Mouse (Mus musculus) olfactory bulb, adult 2 months (tissue): ENCODE measurements around the gene Usp12.

Source experiments
- CTCF ChIP-seq: fragments of 200-500 bp; IDR thresholded peaks from 2 replicates; pipeline ENCODE4 v1.5.1; 2012; ENCODE audit warnings: low read depth, mild to moderate bottlenecking, low read length, moderate library complexity; ENCODE audit not compliant: insufficient read depth
- POLR2A ChIP-seq: fragments of 200-500 bp; IDR thresholded peaks from 2 replicates; pipeline ENCODE4 v1.6.1; 2012; ENCODE audit warnings: mild to moderate bottlenecking, low read depth, low read length, moderate library complexity; ENCODE audit not compliant: insufficient read depth

DNA sequence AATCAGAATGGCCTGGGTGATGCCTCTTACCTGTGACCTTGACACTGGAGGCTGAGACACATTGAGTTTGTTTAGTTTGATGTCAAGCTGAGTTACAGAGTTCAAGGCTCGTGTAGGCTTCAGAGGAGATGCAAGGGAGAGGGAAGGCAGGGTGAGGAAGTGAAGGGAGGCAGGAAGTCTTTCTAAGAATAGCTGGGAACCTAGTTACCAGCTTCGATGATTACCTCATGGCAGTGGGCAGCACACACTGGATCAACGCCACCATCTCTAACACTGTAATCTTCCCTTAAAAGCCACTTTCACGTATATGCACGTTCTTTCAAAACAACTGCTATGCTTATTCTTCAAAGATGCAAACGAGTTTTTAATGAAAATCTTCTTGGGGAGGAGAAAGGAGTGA lies 36.9 kb downstream of the Usp12 start:
- no peak for TF ChIP-seq CTCF
- no peak for TF ChIP-seq POLR2A
